Mouse (Mus musculus) layer of hippocampus, postnatal 10 days (tissue): Measurements from ENCODE around the gene Usp39. TPM values are rescaled to one million over a fixed set of nuclear protein-coding genes. Genes with fewer than 3 reads are reported as not detected.

Experiments
- DNase-seq, 2 experiments: peaks; one replicate each; pipeline ENCODE4 v3.0.0; 2021; ENCODE audit warnings: low spot score in 2 of 2
- total RNA-seq, 2 experiments: library from RNA; stranded (reverse); gene quantifications; 2 replicates each; pipeline ENCODE4 v1.2.3; 2021

Gene Usp39
- total RNA-seq, 2 experiments from 2014 or later = 33.0 to 34.1 TPM

GRCm38 (mm10) chr6:72354025-72354424 is 9.0 kb upstream of the Usp39 start:
- DNase-seq = no peak

- no peak for DNase-seq
Measured at GRCm38 (mm10) chr6:72352636-72353405, 7.8 kb upstream of the Usp39 start.

- DNase-seq = no peak
Measured at GRCm38 (mm10) chr6:72350214-72350613, 5.2 kb upstream of the Usp39 start.

- DNase-seq = peak in 1 of 2 experiments; percentile 23
Measured at GRCm38 (mm10) chr6:72348411-72348810, 3.4 kb upstream of the Usp39 start.

- DNase-seq = peak; percentile 65 to 76
Measured at GRCm38 (mm10) chr6:72347166-72347941, 2.4 kb upstream of the Usp39 start, which contains the start of gene 0610030E20Rik. TSS of gene 0610030E20Rik (plus strand) at chr6:72347317.

- no peak for DNase-seq
Measured at GRCm38 (mm10) chr6:72346261-72346660, 1.3 kb upstream of the Usp39 start.

GRCm38 (mm10) chr6:72345633-72346032 is 649 bp upstream of the Usp39 start:
- no peak for DNase-seq

- no peak for DNase-seq
Measured at GRCm38 (mm10) chr6:72344396-72345073, 449 bp downstream of the Usp39 start.

GRCm38 (mm10) chr6:72340481-72340880 is 4.5 kb downstream of the Usp39 start:
- no peak for DNase-seq

- DNase-seq = no peak
Measured at GRCm38 (mm10) chr6:72333111-72333510, 11.9 kb downstream of the Usp39 start.

GRCm38 (mm10) chr6:72330133-72330532 is 14.9 kb downstream of the Usp39 start:
- DNase-seq = no peak

- DNase-seq = no peak
Measured at GRCm38 (mm10) chr6:72329019-72329418, 16.0 kb downstream of the Usp39 start.

- DNase-seq = peak in 1 of 2 experiments; percentile 40
Measured at GRCm38 (mm10) chr6:72326274-72326673, 18.7 kb downstream of the Usp39 start.

- DNase-seq = no peak
Measured at GRCm38 (mm10) chr6:72323786-72324508, 21.0 kb downstream of the Usp39 start.

- no peak for DNase-seq
Measured at GRCm38 (mm10) chr6:72322936-72323335, 22.0 kb downstream of the Usp39 start.

- peak; percentile 70 to 72 for DNase-seq
Measured at GRCm38 (mm10) chr6:72319019-72319418, 26.0 kb downstream of the Usp39 start.

- DNase-seq = no peak
Measured at GRCm38 (mm10) chr6:72318440-72318839, 26.5 kb downstream of the Usp39 start.

- DNase-seq = no peak
Measured at GRCm38 (mm10) chr6:72316044-72316443, 28.9 kb downstream of the Usp39 start.

- no peak for DNase-seq
Measured at GRCm38 (mm10) chr6:72315384-72315783, 29.6 kb downstream of the Usp39 start.

- no peak for DNase-seq
Measured at GRCm38 (mm10) chr6:72313124-72313867, 31.7 kb downstream of the Usp39 start.
